Mouse (Mus musculus) right cerebral cortex, adult 2 months (tissue): ENCODE results near the gene Sart1.

Source experiments
- DNase-seq, 2 experiments: peaks; one replicate each; pipeline ENCODE4 v3.0.0; 2021 to 2022; ENCODE audit warnings: low spot score in 2 of 2

Sart1 gene

GRCm38 (mm10) chr19:5388588-5389242 is at the start of gene Sart1:
Gene Sart1 (minus strand): TSS chr19:5388703.
- DNase-seq, result peak; percentile 94 to 95

- no peak for DNase-seq
These were observed 45.4 kb upstream of the Sart1 start for GRCm38 (mm10) chr19:5433951-5434350.

GRCm38 (mm10) chr19:5432992-5433852 is 44.7 kb upstream of the Sart1 start:
- DNase-seq, result no peak

DNA sequence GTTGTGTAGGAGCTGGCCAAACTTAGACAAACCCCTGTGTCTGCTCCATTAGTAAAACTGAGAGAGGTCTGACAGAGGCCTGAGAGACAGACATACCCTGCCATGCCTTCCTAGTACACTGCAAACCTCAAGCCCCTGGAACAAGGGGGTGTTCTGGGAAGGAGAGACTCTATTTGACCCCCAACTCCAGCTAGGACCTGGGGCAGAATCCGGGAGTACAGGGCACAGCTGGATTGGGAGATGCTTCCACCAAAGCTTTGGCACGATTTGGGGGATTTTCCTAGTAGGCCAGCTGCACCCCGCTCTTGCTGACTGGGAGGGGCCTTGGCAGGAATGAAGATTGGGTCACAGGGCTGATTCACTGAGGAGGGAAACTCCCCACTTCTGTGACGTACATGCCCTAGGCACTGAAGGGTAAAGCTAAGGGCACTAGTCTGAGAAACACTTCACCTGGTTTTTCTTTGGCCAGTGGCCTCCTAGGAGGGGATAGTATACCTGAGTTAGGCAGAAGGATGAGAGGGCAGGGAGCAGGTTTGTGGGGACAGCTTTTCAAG is 43.5 kb upstream of the Sart1 start:
- DNase-seq, result no peak

DNA sequence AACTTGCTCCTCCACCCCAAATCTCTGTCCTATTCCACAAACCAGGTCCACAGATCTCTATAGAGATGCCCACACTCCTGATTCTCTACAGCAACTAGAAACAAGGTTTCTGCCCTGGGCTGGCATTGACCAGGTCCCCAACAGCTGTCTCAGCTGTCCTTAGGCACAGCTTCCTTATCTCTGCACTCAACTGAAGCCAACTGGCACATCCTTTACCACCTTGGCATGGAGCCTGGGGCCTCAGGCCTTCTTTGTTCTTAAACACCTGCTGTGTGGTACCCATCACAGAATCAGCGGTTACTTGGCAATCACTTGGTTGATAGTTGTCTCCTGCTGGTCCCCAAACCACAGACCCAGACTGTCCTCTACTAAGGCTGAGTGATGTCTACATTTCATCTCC is 41.9 kb upstream of the Sart1 start:
- DNase-seq, result no peak

GRCm38 (mm10) chr19:5429806-5430205 is 41.3 kb upstream of the Sart1 start:
- no peak for DNase-seq

- no peak for DNase-seq
These were observed 40.7 kb upstream of the Sart1 start for GRCm38 (mm10) chr19:5429219-5429618.

GRCm38 (mm10) chr19:5428083-5428482 is 39.6 kb upstream of the Sart1 start:
- no peak for DNase-seq

- no peak for DNase-seq
These were observed 38.3 kb upstream of the Sart1 start for GRCm38 (mm10) chr19:5426640-5427290.

- no peak for DNase-seq
These were observed 37.5 kb upstream of the Sart1 start for GRCm38 (mm10) chr19:5425906-5426565.

- DNase-seq, result peak; percentile 90 to 93
These were observed 36.6 kb upstream of the Sart1 start, which contains the start of the genes Drap1 and AI837181 for GRCm38 (mm10) chr19:5424782-5425741. Gene Drap1 (minus strand): TSS chr19:5424979. Gene AI837181 (plus strand): TSS chr19:5425144.

DNA sequence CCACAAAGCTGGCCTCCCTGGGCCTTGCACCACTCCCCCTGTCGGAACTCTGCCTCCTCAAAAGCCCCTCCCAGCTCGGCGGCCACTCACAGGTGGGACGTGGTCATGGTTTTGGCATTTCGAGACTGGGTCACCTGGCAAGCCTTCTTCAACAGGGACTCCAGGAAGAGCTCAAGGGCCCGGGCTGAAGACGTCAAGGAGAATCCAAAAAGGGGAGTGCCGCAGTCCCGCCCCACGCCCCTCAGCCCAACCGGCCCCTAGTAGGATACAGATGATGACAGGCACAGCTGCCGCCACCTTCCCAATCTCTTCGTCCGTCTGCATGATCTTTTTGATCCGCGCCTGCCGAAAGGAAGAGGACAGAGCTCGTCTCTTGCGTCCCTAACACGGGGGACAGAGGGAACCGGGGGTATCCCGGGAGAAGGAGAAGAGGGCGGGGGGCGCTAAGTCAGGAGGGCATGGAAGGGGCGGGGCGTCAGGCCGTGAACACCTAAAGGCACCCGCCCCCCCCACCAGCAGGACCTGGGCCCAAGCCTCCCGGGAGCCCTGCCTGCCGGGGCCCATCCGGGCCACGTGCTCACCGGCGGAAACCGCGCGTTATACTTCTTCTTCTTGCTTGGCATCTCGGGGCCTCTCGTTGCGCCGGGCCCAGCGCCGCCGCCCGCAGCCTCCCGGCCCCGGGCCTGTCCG is 35.7 kb upstream of the Sart1 start:
- peak in 1 of 2 experiments; percentile 71 for DNase-seq

- no peak for DNase-seq
These were observed 35.1 kb upstream of the Sart1 start for GRCm38 (mm10) chr19:5423561-5423960.

GRCm38 (mm10) chr19:5422895-5423443 is 34.5 kb upstream of the Sart1 start:
- DNase-seq, result no peak

- no peak for DNase-seq
These were observed 33.8 kb upstream of the Sart1 start for GRCm38 (mm10) chr19:5422267-5422666.

DNA sequence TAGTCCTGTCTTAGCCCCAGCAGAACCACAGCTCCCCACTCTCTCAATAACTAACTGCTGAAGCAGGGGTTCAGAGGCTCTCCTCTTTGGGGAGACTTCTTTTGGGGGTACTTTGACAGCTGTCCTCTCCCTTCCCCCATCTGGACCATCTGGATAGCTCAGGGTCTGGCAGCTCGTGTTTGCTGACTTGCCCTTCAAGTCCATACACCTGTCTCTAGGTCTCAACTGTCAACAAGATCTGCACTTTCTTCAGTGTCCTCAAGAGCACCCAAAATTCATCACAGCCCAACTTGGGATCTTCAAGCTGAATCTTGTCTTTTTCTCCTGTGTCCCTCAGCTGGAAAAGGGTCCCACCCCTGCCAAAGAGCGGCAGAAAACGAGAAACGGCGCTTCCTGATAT is 33.3 kb upstream of the Sart1 start:
- no peak for DNase-seq

DNA sequence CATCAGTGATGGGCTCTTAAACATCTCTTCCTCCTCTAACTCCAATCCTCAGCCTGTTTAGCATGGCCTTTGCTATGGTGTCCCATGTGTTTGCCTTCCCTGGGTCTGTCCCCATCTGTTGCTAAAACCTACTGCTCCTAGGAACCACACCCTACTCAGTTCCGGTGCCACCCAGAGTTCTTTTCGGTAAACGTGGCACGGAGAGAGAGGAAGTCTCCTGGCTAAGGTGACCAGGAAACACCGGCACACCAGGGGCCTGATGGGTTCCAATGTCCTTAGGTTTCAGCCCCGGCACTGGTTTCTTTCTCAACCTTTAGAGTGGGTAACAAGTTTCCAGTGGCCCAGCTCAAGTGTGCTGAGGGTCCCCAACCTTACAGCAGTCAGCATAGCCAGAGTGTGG is 32.1 kb upstream of the Sart1 start:
- DNase-seq, result no peak

- DNase-seq, result no peak
These were observed 31.1 kb upstream of the Sart1 start for GRCm38 (mm10) chr19:5419630-5420029.

GRCm38 (mm10) chr19:5418750-5419466 is 30.4 kb upstream of the Sart1 start:
- no peak for DNase-seq
